Mouse (Mus musculus) neural tube, embryonic 15.5 days (tissue): ENCODE data around the gene Rims1. TPM values are rescaled to one million over a fixed set of nuclear protein-coding genes. Genes with fewer than 3 reads are reported as not detected.

Source experiments
- ATAC-seq: fragments of 200-750 bp; cut with Nextera tagmentation; 2 replicates; pipeline ENCODE4 v1.8.0; 2017; ENCODE audit warnings: mild to moderate bottlenecking, moderate TSS enrichment, moderate library complexity; ENCODE audit not compliant: low FRiP score
- H3K27ac ChIP-seq: fragments of 300-500 bp; sonication (generic); replicated peaks from 2 replicates; pipeline ENCODE4 v1.5.1; 2015; ENCODE audit warnings: mild to moderate bottlenecking, inconsistent platforms
- H3K27me3 ChIP-seq: fragments of 300-500 bp; sonication (generic); replicated peaks from 2 replicates; pipeline ENCODE4 v1.6.1; 2015; ENCODE audit warnings: inconsistent platforms
- H3K36me3 ChIP-seq: fragments of 300-500 bp; sonication (generic); 2 replicates; pipeline ENCODE4 v1.6.1; 2015; ENCODE audit warnings: inconsistent platforms
- H3K4me1 ChIP-seq: fragments of 300-500 bp; sonication (generic); 2 replicates; pipeline ENCODE4 v1.6.1; 2015; ENCODE audit warnings: inconsistent platforms
- H3K4me2 ChIP-seq: fragments of 300-500 bp; sonication (generic); 2 replicates; pipeline ENCODE4 v1.6.1; 2015; ENCODE audit warnings: inconsistent platforms, mild to moderate bottlenecking, moderate library complexity
- H3K4me3 ChIP-seq: fragments of 300-500 bp; sonication (generic); replicated peaks from 2 replicates; pipeline ENCODE4 v1.5.1; 2015; ENCODE audit warnings: mild to moderate bottlenecking, inconsistent platforms
- H3K9ac ChIP-seq: fragments of 300-500 bp; sonication (generic); replicated peaks from 2 replicates; pipeline ENCODE4 v1.6.1; 2015; ENCODE audit warnings: mild to moderate bottlenecking, inconsistent platforms
- H3K9me3 ChIP-seq: fragments of 300-500 bp; sonication (generic); replicated peaks from 2 replicates; pipeline ENCODE4 v1.6.1; 2016; ENCODE audit warnings: inconsistent platforms
- WGBS: fragments of 180-500 bp; shearing (Covaris S2); methylation state at CpG from one replicate; pipeline ENCODE4 v1.1.7; 2015; ENCODE audit warnings: mixed read lengths; 5-methylcytosine and 5-hydroxymethylcytosine counted together
- polyA plus RNA-seq: library from polyadenylated mRNA; unstranded; fragments of >200 nt; fragmentation: Nextera tagmentation; extraction: Ambion mirVana; gene quantifications from 2 replicates; pipeline ENCODE4 v1.2.1, GENCODE M21; 2015

Gene Rims1
- polyA plus RNA-seq, 1 experiment from 2014 or later = 20.0 TPM

- Histone ChIP-seq H3K9ac (no peak overlapping the region), H3K4me3 (no peak overlapping the region), H3K4me2 (no peak overlapping the region), H3K27ac (no peak overlapping the region), H3K27me3 (no peaks in the 10 kb centered on the region), H3K9me3 (no peaks in the 10 kb centered on the region), H3K4me1 (no peaks in the 10 kb centered on the region), H3K36me3 (no peaks in the 10 kb centered on the region)
- 92% methylated on average over 4 of the region's 4 CpGs for WGBS
- ATAC-seq = no peak
Measured at GRCm38 (mm10) chr1:22683455-22683854, 122.3 kb downstream of the Rims1 start.

GRCm38 (mm10) chr1:22664196-22664595 lies 141.6 kb downstream of the Rims1 start:
- no peaks in the 10 kb centered on the region for H3K36me3 ChIP-seq
- no peak for ATAC-seq
- no peak overlapping the region for H3K27ac ChIP-seq
- H3K4me1 ChIP-seq = no peaks in the 10 kb centered on the region
- 91% methylated on average over 6 of the region's 6 CpGs for WGBS
- H3K9me3 ChIP-seq = no peaks in the 10 kb centered on the region
- H3K4me2 ChIP-seq = no peak overlapping the region
- H3K27me3 ChIP-seq = no peaks in the 10 kb centered on the region
- no peak overlapping the region for H3K4me3 ChIP-seq
- no peak overlapping the region for H3K9ac ChIP-seq

- ATAC-seq = no peak
- WGBS = 88% methylated on average over 3 of the region's 3 CpGs
- Histone ChIP-seq H3K36me3 (no peaks in the 10 kb centered on the region), H3K4me2 (no peak overlapping the region), H3K4me3 (no peak overlapping the region), H3K27me3 (no peaks in the 10 kb centered on the region), H3K9ac (no peak overlapping the region), H3K27ac (no peak overlapping the region), H3K9me3 (no peaks in the 10 kb centered on the region), H3K4me1 (no peaks in the 10 kb centered on the region)
Measured at GRCm38 (mm10) chr1:22661825-22662224, 144.0 kb downstream of the Rims1 start.

GRCm38 (mm10) chr1:22655983-22656382 lies 149.8 kb downstream of the Rims1 start:
- no peak for ATAC-seq
- Histone ChIP-seq H3K36me3 (no peaks in the 10 kb centered on the region), H3K9ac (no peak overlapping the region), H3K4me2 (no peak overlapping the region), H3K27me3 (no peaks in the 10 kb centered on the region), H3K4me3 (no peak overlapping the region), H3K9me3 (no peaks in the 10 kb centered on the region), H3K27ac (no peak overlapping the region), H3K4me1 (no peaks in the 10 kb centered on the region)

GRCm38 (mm10) chr1:22654903-22655302 lies 150.9 kb downstream of the Rims1 start:
- H3K9me3 ChIP-seq = no peaks in the 10 kb centered on the region
- WGBS = 92% methylated on average over 9 of the region's 9 CpGs
- H3K4me2 ChIP-seq = no peak overlapping the region
- no peak for ATAC-seq
- no peak overlapping the region for H3K4me3 ChIP-seq
- H3K9ac ChIP-seq = no peak overlapping the region
- no peaks in the 10 kb centered on the region for H3K27me3 ChIP-seq
- H3K36me3 ChIP-seq = no peaks in the 10 kb centered on the region
- no peak overlapping the region for H3K27ac ChIP-seq
- no peaks in the 10 kb centered on the region for H3K4me1 ChIP-seq

GRCm38 (mm10) chr1:22650588-22650987 lies 155.2 kb downstream of the Rims1 start:
- Histone ChIP-seq H3K27ac (no peak overlapping the region), H3K9ac (no peak overlapping the region), H3K36me3 (no peaks in the 10 kb centered on the region), H3K27me3 (no peaks in the 10 kb centered on the region), H3K4me3 (no peak overlapping the region), H3K9me3 (no peaks in the 10 kb centered on the region), H3K4me1 (no peaks in the 10 kb centered on the region), H3K4me2 (no peak overlapping the region)
- 79% methylated on average over 7 of the region's 7 CpGs for WGBS
- ATAC-seq = no peak

- no peak overlapping the region for H3K4me3 ChIP-seq
- no peak for ATAC-seq
- WGBS = 61% methylated on average over 1 of the region's 1 CpGs
Measured at GRCm38 (mm10) chr1:22649432-22649831, 156.4 kb downstream of the Rims1 start.

GRCm38 (mm10) chr1:22645257-22645656 lies 160.5 kb downstream of the Rims1 start:
- ATAC-seq = no peak
- WGBS = 46% methylated on average over 2 of the region's 2 CpGs
- Histone ChIP-seq H3K9ac (no peak overlapping the region), H3K27ac (no peak overlapping the region), H3K27me3 (no peaks in the 10 kb centered on the region), H3K4me3 (no peak overlapping the region), H3K9me3 (no peaks in the 10 kb centered on the region), H3K4me2 (no peak overlapping the region), H3K4me1 (0 out of 2 replicates have a peak, but pooled peaks cover 3% of the 10 kb centered on the region), H3K36me3 (no peaks in the 10 kb centered on the region)

More at GRCm38 (mm10) chr1:22649432-22649831, 156.4 kb downstream of the Rims1 start:
- H3K27ac ChIP-seq = no peak overlapping the region
- H3K36me3 ChIP-seq = no peaks in the 10 kb centered on the region
- H3K9me3 ChIP-seq = no peaks in the 10 kb centered on the region
- no peaks in the 10 kb centered on the region for H3K27me3 ChIP-seq
- H3K4me2 ChIP-seq = no peak overlapping the region
- H3K4me1 ChIP-seq = no peaks in the 10 kb centered on the region
- H3K9ac ChIP-seq = no peak overlapping the region

GRCm38 (mm10) chr1:22640568-22640967 lies 165.2 kb downstream of the Rims1 start:
- Histone ChIP-seq H3K4me1 (0 out of 2 replicates have a peak, but pooled peaks cover 5% of the 10 kb centered on the region), H3K9ac (no peak overlapping the region), H3K36me3 (no peaks in the 10 kb centered on the region), H3K27ac (no peak overlapping the region), H3K4me2 (no peak overlapping the region), H3K27me3 (no peaks in the 10 kb centered on the region), H3K9me3 (no peaks in the 10 kb centered on the region), H3K4me3 (no peak overlapping the region)
- WGBS = 80% methylated on average over 5 of the region's 5 CpGs
- ATAC-seq = no peak

- H3K27ac ChIP-seq = no peak overlapping the region
- no peaks in the 10 kb centered on the region for H3K27me3 ChIP-seq
- no peak for ATAC-seq
- H3K4me2 ChIP-seq = no peak overlapping the region
- H3K9me3 ChIP-seq = no peaks in the 10 kb centered on the region
- no peak overlapping the region for H3K4me3 ChIP-seq
- no peak overlapping the region for H3K9ac ChIP-seq
- H3K4me1 ChIP-seq = 0 out of 2 replicates have a peak, but pooled peaks cover 5% of the 10 kb centered on the region
- 81% methylated on average over 3 of the region's 3 CpGs for WGBS
- no peaks in the 10 kb centered on the region for H3K36me3 ChIP-seq
Measured at GRCm38 (mm10) chr1:22639702-22640101, 166.1 kb downstream of the Rims1 start.

GRCm38 (mm10) chr1:22633871-22634270 lies 171.9 kb downstream of the Rims1 start:
- Histone ChIP-seq H3K4me3 (no peak overlapping the region), H3K9me3 (no peaks in the 10 kb centered on the region), H3K27ac (no peak overlapping the region), H3K36me3 (no peaks in the 10 kb centered on the region), H3K27me3 (no peaks in the 10 kb centered on the region), H3K4me1 (no peaks in the 10 kb centered on the region), H3K4me2 (no peak overlapping the region), H3K9ac (no peak overlapping the region)
- 95% methylated on average over 2 of the region's 2 CpGs for WGBS
- ATAC-seq = no peak

GRCm38 (mm10) chr1:22632551-22632950 lies 173.2 kb downstream of the Rims1 start:
- Histone ChIP-seq H3K27ac (no peak overlapping the region), H3K4me2 (no peak overlapping the region), H3K36me3 (no peaks in the 10 kb centered on the region), H3K4me3 (no peak overlapping the region), H3K4me1 (no peaks in the 10 kb centered on the region), H3K9me3 (no peaks in the 10 kb centered on the region), H3K9ac (no peak overlapping the region), H3K27me3 (no peaks in the 10 kb centered on the region)
- WGBS = 78% methylated on average over 7 of the region's 7 CpGs
- no peak for ATAC-seq

GRCm38 (mm10) chr1:22631991-22632390 lies 173.8 kb downstream of the Rims1 start:
- ATAC-seq = no peak
- no peaks in the 10 kb centered on the region for H3K27me3 ChIP-seq
- no peak overlapping the region for H3K27ac ChIP-seq
- 79% methylated on average over 6 of the region's 6 CpGs for WGBS
- no peak overlapping the region for H3K9ac ChIP-seq
- no peak overlapping the region for H3K4me3 ChIP-seq
- no peaks in the 10 kb centered on the region for H3K36me3 ChIP-seq
- no peaks in the 10 kb centered on the region for H3K9me3 ChIP-seq
- no peaks in the 10 kb centered on the region for H3K4me1 ChIP-seq
- no peak overlapping the region for H3K4me2 ChIP-seq
